Mouse (Mus musculus): ENCODE results near the gene Ern1.
"Not testable (repeated sequence)": the region's sequence is repeated elsewhere in the genome, so short reads cannot be mapped to it uniquely, and the experiment has no call there.

GRCm38 (mm10) chr11:106497009-106497408 is 9.4 kb upstream of the Ern1 start:
- TF ChIP-seq POLR2A (IDR thresholded peaks at IDR 0.05; ENCODE audit: extremely low read depth, insufficient read depth, low read length); CTCF (IDR thresholded peaks at IDR 0.05; ENCODE audit: low read depth, low read length): not testable (repeated sequence)

Measured in liver, adult 2 months (tissue).